Mouse (Mus musculus): ENCODE measurements around the gene Pex19.
A peak's percentile ranks its signal among the peaks of the same experiment; 100 is the strongest.

Pex19 gene

GRCm38 (mm10) chr1:172126376-172127347 lies at the start of gene Pex19:
TSS of gene Pex19 (plus strand) at chr1:172126755.
- no peaks in the 10 kb centered on the region for H3K36me3 ChIP-seq (ENCODE audit: control insufficient read depth, insufficient read depth, low read length, poor library complexity, severe bottlenecking)
- no peaks in the 10 kb centered on the region for H3K27me3 ChIP-seq (ENCODE audit: control insufficient read depth, insufficient read depth, low read length, poor library complexity, severe bottlenecking)
- peak; percentile 93 for DNase-seq (ENCODE audit: low read depth, low spot score)

DNA sequence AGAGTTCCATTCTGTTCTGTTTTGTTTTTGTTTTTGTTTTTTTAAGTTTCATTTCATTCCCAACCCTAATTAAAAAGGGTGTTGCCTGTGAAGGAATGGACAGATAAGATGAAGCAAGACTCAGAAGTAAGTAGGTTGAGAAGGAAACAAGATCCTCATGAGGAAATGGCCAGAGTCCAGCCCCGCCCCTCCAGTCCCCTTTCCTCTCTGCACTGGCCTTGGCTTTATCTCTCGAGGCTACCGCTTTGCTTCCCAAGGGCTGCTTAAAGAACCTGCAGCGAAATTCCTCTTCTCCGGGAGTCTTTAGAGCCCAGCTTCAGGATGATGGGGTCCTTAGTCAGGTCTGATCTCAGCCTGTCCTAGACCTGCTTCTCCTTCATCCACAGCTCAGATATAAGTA lies 48.6 kb upstream of the Pex19 start:
- DNase-seq (ENCODE audit: low read depth, low spot score): no peak
- Histone ChIP-seq H3K27me3 (ENCODE audit: control insufficient read depth, insufficient read depth, low read length, poor library complexity, severe bottlenecking) (no peaks in the 10 kb centered on the region), H3K36me3 (ENCODE audit: control insufficient read depth, insufficient read depth, low read length, poor library complexity, severe bottlenecking) (peaks cover 17% of the 10 kb centered on the region)

DNA sequence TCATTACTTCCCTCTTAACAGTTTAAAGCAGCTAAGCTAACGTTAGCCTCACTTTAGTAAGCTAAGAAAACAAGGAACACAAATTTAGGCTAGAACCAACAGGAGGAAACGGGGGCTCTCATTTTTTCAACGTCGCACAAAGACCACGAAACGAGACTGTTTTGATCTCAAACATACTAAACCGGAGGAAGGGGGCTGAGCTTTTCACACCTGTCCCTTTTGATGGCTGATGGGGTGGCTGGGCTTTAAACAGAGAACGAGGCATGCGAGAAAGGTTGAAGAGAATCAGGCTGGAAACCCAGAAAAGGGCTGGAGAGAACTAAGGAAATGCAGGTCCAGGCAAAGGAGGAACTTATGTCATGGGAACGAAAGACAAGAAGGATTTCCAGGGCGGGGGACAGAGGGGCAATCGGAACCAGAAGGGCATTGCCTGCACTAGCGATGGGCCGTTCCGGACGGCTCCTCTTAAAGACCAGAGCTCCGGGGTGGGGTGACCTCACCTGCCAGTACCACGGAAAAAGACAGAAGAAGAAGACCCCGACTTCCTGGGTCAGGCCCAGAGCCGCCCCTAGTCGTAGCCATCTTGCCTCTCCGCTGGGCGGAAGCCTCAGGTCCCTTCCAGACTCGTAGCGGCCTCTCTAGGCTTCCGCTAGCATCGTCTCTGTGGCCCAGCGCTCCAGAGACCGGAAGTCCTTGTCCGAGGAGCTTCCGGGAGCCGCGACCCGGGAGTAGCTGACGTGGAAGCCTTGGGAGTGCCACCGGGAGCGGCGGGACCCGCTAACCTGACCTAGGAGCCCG lies 44.3 kb upstream of the Pex19 start, which contains the start of the genes Copa and Ncstn:
Gene Copa (plus strand): TSS at position 429 of the 798 bp plus-strand sequence.
Gene Ncstn (minus strand): TSS at position 695 of the 798 bp plus-strand sequence.
- peak; percentile 92 for DNase-seq (ENCODE audit: low read depth, low spot score)
- Histone ChIP-seq H3K27me3 (ENCODE audit: control insufficient read depth, insufficient read depth, low read length, poor library complexity, severe bottlenecking) (no peaks in the 10 kb centered on the region), H3K36me3 (ENCODE audit: control insufficient read depth, insufficient read depth, low read length, poor library complexity, severe bottlenecking) (peaks cover 10% of the 10 kb centered on the region)

DNA sequence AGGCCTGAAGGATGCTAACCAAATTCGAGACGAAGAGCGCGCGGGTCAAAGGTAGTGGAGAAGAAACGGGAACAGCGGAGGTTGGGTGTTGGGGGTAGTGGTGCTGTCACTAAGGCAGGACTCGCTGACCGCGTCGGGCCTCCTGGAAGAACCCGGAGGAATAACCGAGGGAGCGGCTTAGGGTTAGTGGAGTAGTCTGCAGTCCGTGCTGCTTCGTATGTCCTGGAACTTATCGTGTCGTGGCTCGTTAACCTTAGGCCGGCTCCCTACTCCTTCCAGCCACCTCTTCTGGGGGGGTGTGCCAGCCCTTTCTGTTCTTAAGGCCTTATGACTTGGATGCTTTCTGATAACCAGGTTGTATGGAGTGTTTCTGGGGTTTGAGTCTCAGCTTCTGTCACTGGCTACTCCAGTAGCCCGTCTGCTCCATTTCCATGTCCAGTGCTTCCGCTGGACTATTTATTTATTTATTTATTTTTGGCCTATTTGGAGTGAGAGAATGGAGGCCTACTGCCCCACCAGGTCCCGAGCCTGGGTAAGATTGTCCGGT lies 43.6 kb upstream of the Pex19 start:
- Histone ChIP-seq H3K36me3 (ENCODE audit: control insufficient read depth, insufficient read depth, low read length, poor library complexity, severe bottlenecking) (peaks cover 9% of the 10 kb centered on the region), H3K27me3 (ENCODE audit: control insufficient read depth, insufficient read depth, low read length, poor library complexity, severe bottlenecking) (no peaks in the 10 kb centered on the region)
- DNase-seq (ENCODE audit: low read depth, low spot score): no peak

DNA sequence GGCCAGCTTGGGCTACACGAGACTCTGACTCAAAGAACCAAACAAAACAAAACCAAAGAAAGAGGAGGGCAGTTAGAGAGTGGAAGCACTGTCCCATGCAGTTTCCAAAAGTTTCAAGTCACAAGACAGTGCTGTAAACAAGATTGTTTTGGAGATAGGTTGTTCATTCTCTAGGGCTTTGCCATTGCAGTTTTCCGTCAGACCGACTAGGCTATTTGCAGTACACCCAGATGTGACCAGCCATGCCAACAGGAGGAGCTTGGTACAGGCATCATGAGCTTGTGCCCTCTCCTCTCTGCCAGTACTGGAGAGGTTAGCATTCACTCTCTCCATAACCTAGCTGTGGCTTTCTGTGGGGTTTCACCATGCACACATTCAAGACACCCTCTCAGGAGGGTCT lies 33.0 kb upstream of the Pex19 start:
- Histone ChIP-seq H3K27me3 (ENCODE audit: control insufficient read depth, insufficient read depth, low read length, poor library complexity, severe bottlenecking) (no peaks in the 10 kb centered on the region), H3K36me3 (ENCODE audit: control insufficient read depth, insufficient read depth, low read length, poor library complexity, severe bottlenecking) (peaks cover 16% of the 10 kb centered on the region)
- DNase-seq (ENCODE audit: low read depth, low spot score): no peak

- no peak for DNase-seq (ENCODE audit: low read depth, low spot score)
- H3K36me3 ChIP-seq (ENCODE audit: control insufficient read depth, insufficient read depth, low read length, poor library complexity, severe bottlenecking): peaks cover 17% of the 10 kb centered on the region
- no peaks in the 10 kb centered on the region for H3K27me3 ChIP-seq (ENCODE audit: control insufficient read depth, insufficient read depth, low read length, poor library complexity, severe bottlenecking)
Observed at GRCm38 (mm10) chr1:172094295-172094694, 32.3 kb upstream of the Pex19 start.

DNA sequence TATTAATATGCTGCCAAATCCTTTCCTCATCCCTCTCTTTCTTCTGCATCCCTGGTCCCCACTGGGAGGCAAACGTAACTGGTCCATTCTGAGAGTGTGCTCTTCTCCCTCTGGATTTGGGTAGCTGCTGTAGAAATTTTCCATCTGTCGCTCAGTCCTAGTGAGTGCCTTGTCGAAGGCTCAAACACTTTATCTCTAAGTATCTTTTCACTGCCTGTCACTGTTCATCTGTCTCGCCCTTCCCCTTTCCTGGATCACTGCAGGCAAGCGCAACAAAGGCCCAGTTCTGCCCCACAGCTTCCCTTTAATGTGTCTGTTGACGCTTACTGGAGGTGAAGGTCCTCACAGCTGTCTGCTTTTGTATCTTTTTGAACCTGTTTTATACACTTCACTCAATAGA lies 31.4 kb upstream of the Pex19 start:
- no peak for DNase-seq (ENCODE audit: low read depth, low spot score)
- peaks cover 17% of the 10 kb centered on the region for H3K36me3 ChIP-seq (ENCODE audit: control insufficient read depth, insufficient read depth, low read length, poor library complexity, severe bottlenecking)

GRCm38 (mm10) chr1:172099325-172100033 lies 27.1 kb upstream of the Pex19 start:
- no peak for DNase-seq (ENCODE audit: low read depth, low spot score)
- H3K36me3 ChIP-seq (ENCODE audit: control insufficient read depth, insufficient read depth, low read length, poor library complexity, severe bottlenecking): peaks cover 21% of the 10 kb centered on the region
- H3K27me3 ChIP-seq (ENCODE audit: control insufficient read depth, insufficient read depth, low read length, poor library complexity, severe bottlenecking): no peaks in the 10 kb centered on the region

More for the DNA sequence above, 31.4 kb upstream of the Pex19 start:
- no peaks in the 10 kb centered on the region for H3K27me3 ChIP-seq (ENCODE audit: control insufficient read depth, insufficient read depth, low read length, poor library complexity, severe bottlenecking)

DNA sequence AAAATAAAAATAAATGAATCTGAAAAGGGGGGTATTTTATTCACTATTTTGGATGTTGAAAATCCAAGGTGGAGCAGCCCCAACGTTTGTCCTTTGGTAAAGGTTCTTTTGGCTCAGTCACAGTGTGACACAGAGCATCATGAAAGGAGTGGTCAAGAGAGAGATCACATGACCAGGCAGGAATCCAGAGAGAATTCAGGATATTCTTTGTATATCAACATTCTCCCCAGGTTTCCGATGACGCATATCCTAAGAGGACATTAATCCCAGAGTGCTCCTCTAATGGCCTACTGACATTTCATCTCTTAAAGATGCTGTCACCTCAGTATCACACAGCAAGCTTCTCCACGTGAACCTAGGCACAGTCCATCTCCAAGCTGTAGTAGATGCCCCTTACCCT lies 22.9 kb upstream of the Pex19 start:
- DNase-seq (ENCODE audit: low read depth, low spot score): no peak
- Histone ChIP-seq H3K36me3 (ENCODE audit: control insufficient read depth, insufficient read depth, low read length, poor library complexity, severe bottlenecking) (peaks cover 22% of the 10 kb centered on the region), H3K27me3 (ENCODE audit: control insufficient read depth, insufficient read depth, low read length, poor library complexity, severe bottlenecking) (no peaks in the 10 kb centered on the region)

GRCm38 (mm10) chr1:172105101-172105500 lies 21.5 kb upstream of the Pex19 start:
- DNase-seq (ENCODE audit: low read depth, low spot score): no peak
- H3K27me3 ChIP-seq (ENCODE audit: control insufficient read depth, insufficient read depth, low read length, poor library complexity, severe bottlenecking): no peaks in the 10 kb centered on the region
- peaks cover 26% of the 10 kb centered on the region for H3K36me3 ChIP-seq (ENCODE audit: control insufficient read depth, insufficient read depth, low read length, poor library complexity, severe bottlenecking)

DNA sequence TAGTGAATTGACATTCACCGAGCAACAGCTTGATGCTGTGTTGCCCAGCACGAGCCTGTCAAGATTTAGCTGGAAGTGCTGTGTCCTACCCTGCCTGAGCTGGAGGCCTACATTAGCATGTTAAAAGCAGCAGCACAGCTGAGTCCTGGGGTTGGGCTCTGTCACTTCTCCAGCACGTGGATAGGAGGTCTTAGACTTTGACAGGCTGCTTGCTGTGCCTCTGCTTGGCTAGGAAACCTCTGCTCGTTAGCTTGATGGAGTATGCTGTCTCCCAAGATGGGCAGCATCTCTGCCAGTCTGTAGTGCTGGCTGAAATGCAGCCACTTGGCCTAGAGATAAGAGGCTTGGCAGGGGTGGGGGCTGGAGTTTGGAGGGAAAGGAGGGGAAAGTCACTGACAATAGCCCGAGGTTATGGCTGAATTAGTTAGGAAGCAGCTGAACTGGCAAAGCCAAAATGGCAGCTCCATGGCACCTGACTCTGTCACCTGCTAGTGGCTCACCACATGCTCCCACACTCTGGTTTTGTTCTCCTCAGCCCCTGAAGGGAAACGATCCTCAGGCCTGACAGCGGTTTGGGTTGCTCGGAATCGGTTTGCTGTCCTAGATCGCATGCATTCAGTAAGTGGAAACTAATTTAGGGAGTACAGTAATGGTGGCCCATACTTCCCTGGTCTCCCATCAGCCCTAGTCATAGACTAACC lies 18.6 kb upstream of the Pex19 start:
- Histone ChIP-seq H3K36me3 (ENCODE audit: control insufficient read depth, insufficient read depth, low read length, poor library complexity, severe bottlenecking) (peaks cover 19% of the 10 kb centered on the region), H3K27me3 (ENCODE audit: control insufficient read depth, insufficient read depth, low read length, poor library complexity, severe bottlenecking) (no peaks in the 10 kb centered on the region)
- no peak for DNase-seq (ENCODE audit: low read depth, low spot score)

DNA sequence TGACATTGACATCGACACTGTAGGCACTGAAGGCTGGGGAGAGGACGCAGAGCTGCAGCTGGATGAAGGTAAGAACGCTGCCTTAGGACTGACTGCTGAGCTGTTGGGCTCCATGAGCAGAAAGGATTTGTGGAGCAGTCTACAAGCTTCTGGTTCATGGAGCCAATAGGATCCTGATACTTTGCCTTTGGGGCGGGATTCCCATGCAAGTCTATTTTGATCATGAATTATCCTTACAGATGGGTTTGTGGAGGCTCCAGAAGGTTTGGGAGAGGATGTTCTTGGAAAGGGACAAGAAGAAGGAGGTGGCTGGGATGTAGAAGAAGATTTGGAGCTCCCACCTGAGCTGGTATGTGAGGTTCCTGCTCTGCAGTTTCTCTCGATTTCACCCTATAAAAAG lies 9.6 kb upstream of the Pex19 start:
- Histone ChIP-seq H3K27me3 (ENCODE audit: control insufficient read depth, insufficient read depth, low read length, poor library complexity, severe bottlenecking) (no peaks in the 10 kb centered on the region), H3K36me3 (ENCODE audit: control insufficient read depth, insufficient read depth, low read length, poor library complexity, severe bottlenecking) (peaks cover 18% of the 10 kb centered on the region)
- no peak for DNase-seq (ENCODE audit: low read depth, low spot score)

- H3K27me3 ChIP-seq (ENCODE audit: control insufficient read depth, insufficient read depth, low read length, poor library complexity, severe bottlenecking): no peaks in the 10 kb centered on the region
- DNase-seq (ENCODE audit: low read depth, low spot score): no peak
- H3K36me3 ChIP-seq (ENCODE audit: control insufficient read depth, insufficient read depth, low read length, poor library complexity, severe bottlenecking): peaks cover 17% of the 10 kb centered on the region
Observed at GRCm38 (mm10) chr1:172119100-172119499, 7.5 kb upstream of the Pex19 start.

- Histone ChIP-seq H3K27me3 (ENCODE audit: control insufficient read depth, insufficient read depth, low read length, poor library complexity, severe bottlenecking) (no peaks in the 10 kb centered on the region), H3K36me3 (ENCODE audit: control insufficient read depth, insufficient read depth, low read length, poor library complexity, severe bottlenecking) (peaks cover 16% of the 10 kb centered on the region)
- peak; percentile 78 for DNase-seq (ENCODE audit: low read depth, low spot score)
Observed at GRCm38 (mm10) chr1:172119720-172120119, 6.8 kb upstream of the Pex19 start.

All from splenic B cell, adult 2 months (primary cell).